Mouse (Mus musculus) mature B cell (primary cell): ENCODE results near the gene Olfr394.
"Not testable (repeated sequence)": the region's sequence is repeated elsewhere in the genome, so short reads cannot be mapped to it uniquely, and the experiment has no call there.

ENCODE experiments used
- in situ Hi-C: fragments of 300-500 bp; cut with MboI; formaldehyde crosslinking; loops from 2 replicates; pipeline ENCODE4 v1.14.3; 2019

Olfr394 gene

DNA sequence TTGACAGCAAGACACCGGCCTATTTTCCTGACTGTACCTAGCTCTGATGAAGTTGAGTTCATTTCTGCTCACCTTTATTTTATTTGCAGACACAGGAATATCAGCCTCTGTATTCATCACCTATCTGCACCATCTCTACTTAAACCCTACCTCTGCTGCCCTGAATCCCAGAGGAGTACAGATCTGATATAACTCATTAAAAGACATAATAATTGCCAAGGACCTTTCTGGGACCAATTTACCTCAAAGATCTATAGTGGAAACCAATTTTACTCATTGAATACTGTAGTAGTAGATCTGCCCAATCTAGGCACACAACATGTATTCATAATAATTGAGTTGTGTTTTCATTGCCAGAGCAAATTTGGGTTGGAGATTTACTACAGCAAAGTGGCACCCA lies at the start of gene Olfr394:
Olfr394 (minus strand) TSS at position 101 of the 400 bp plus-strand sequence.
- in situ Hi-C loops: no loop called here

GRCm38 (mm10) chr11:73936377-73936776 lies 45.8 kb upstream of the Olfr394 start, which contains the start of gene Olfr23:
Gene Olfr23, plus strand, starts transcription at chr11:73936677.
- in situ Hi-C loops: no loop called here

DNA sequence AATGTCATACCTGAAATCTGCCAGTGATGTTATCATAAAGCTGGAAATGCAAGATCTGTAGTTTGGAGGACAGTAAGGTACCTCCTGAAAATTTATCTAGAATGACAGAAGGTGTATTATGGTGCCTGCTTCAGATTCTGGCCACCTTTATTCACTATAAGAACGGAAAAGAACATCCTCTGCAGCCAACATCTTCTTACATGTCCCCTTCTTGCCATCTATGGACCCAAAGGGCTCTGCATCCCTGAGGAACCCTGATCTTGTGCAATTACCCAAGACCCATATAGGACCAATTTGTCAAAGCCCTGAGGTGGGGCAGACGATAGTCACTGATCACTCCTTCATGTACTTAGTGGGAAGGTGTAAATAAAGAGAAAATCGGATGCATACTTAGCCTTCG lies 18.6 kb upstream of the Olfr394 start, which contains the start of gene Olfr395:
Olfr395 (minus strand) TSS at position 101 of the 400 bp plus-strand sequence.
- in situ Hi-C loops: not testable (repeated sequence)

- in situ Hi-C loops: no loop called here
These were observed 39.2 kb downstream of the Olfr394 start, which contains the start of gene Olfr393 for GRCm38 (mm10) chr11:73851354-73851753. Gene Olfr393, minus strand, starts transcription at chr11:73851454.
